Mouse (Mus musculus) intestine, postnatal 0 days (tissue): ENCODE results near the gene Ddx18. TPM values are rescaled to one million over a fixed set of nuclear protein-coding genes. Genes with fewer than 3 reads are reported as not detected.

Experiments used
- ATAC-seq: fragments of 200-750 bp; cut with Nextera tagmentation; 2 replicates; pipeline ENCODE4 v1.8.0; 2017; ENCODE audit warnings: mild to moderate bottlenecking, moderate TSS enrichment, moderate library complexity
- H3K27ac ChIP-seq: fragments of 300-500 bp; sonication (generic); 2 replicates; pipeline ENCODE4 v1.5.1; 2014; ENCODE audit warnings: mild to moderate bottlenecking, low read depth, low read length, moderate library complexity
- H3K27me3 ChIP-seq: fragments of 300-500 bp; sonication (generic); replicated peaks from 2 replicates; pipeline ENCODE4 v1.6.1; 2014; ENCODE audit warnings: low read length, mixed read lengths; ENCODE audit not compliant: control insufficient read depth, insufficient read depth
- H3K36me3 ChIP-seq: fragments of 300-500 bp; sonication (generic); 2 replicates; pipeline ENCODE4 v1.6.1; 2014; ENCODE audit warnings: mild to moderate bottlenecking, moderate library complexity; ENCODE audit not compliant: control insufficient read depth, insufficient read depth
- H3K4me1 ChIP-seq: fragments of 300-500 bp; sonication (generic); replicated peaks from 2 replicates; pipeline ENCODE4 v1.6.1; 2014; ENCODE audit warnings: antibody characterized with exemption, low read length, mixed read lengths; ENCODE audit not compliant: control insufficient read depth, insufficient read depth
- H3K4me2 ChIP-seq: fragments of 300-500 bp; sonication (generic); replicated peaks from 2 replicates; pipeline ENCODE4 v1.6.1; 2014; ENCODE audit warnings: low read depth, mild to moderate bottlenecking, moderate library complexity
- H3K4me3 ChIP-seq: fragments of 300-500 bp; sonication (generic); 2 replicates; pipeline ENCODE4 v1.5.1; 2014; ENCODE audit warnings: low read depth, low read length
- H3K9ac ChIP-seq: fragments of 300-500 bp; sonication (generic); 2 replicates; pipeline ENCODE4 v1.6.1; 2014; ENCODE audit warnings: mild to moderate bottlenecking, low read depth, low read length
- H3K9me3 ChIP-seq: fragments of 300-500 bp; sonication (generic); 2 replicates; pipeline ENCODE4 v1.6.1; 2016; ENCODE audit warnings: mixed run types; ENCODE audit not compliant: control insufficient read depth
- CTCF ChIP-seq: sonication (generic); IDR thresholded peaks from 2 replicates; pipeline ENCODE4 v1.5.1; 2016; ENCODE audit warnings: low read depth, mild to moderate bottlenecking, control low read depth, antibody characterized with exemption, moderate library complexity
- WGBS: fragments of 180-500 bp; shearing (Covaris S2); extraction: QIAGEN DNeasy Blood & Tissue Kit; methylation state at CpG from one replicate; pipeline ENCODE4 v1.1.7; 2014; 5-methylcytosine and 5-hydroxymethylcytosine counted together
- polyA plus RNA-seq: library from polyadenylated mRNA; unstranded; fragments of >200 nt; fragmentation: Nextera tagmentation; extraction: Ambion mirVana; gene quantifications from 2 replicates; pipeline ENCODE4 v1.2.1, GENCODE M21; 2015

Gene Ddx18
- polyA plus RNA-seq, result 40.7 and 41.4 TPM in 2 replicates

DNA sequence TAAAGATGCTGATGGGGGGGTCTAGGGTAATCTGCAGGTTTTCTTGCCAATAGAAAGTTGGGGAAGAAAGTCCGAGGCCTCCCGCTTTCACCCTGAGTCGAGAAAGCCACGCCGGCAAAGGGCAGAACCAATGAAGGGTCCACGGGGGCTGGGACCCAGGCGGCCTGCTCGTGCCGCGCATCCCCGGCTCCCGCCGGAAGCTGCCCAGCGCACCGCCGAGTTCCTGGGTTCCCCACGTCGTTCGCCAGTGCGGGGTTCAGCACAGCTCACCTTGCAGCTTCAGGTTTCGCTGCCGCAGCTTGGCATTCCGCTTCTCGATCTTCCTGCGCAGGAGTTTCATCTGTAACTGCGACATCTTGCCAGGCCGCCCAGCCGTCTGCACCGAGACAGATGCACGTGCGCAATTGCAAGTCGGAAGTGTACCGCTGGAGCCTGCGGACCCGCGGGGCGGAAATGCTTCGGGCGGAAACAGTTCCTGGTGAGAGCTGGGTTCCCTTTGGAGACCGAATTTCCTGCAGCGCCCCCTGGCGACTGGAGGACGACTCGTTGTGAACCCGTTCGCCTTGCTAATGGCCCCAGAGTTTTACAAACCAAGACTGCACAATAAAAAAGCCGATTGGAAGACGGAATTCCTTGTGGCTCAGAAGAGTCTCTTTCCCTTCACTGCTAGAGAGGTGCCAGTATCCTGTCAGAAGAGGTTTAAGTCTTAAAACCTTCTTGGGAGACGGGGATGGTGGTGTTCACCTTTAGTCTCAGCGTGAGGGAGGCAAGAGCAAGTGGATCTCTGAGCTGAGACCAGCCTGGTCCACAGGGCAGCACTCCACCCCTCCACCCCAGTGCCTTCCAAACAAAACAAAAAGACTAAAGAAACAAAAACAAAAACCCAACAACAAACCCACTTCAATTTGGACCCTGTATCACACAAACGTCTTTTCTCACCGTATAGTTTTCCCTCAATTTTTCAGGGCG lies at the start of gene Ddx18:
TSS of gene Ddx18 (minus strand) at position 469 of the 969 bp plus-strand sequence.
- peak; percentile 98 for ATAC-seq
- Histone ChIP-seq H3K4me1 (no peaks in the 10 kb centered on the region), H3K9ac (peak within 1 kb of the TSS; percentile 59), H3K4me2 (peak within 1 kb of the TSS; percentile 74), H3K36me3 (peaks cover 20% of the 10 kb centered on the region), H3K9me3 (no peaks in the 10 kb centered on the region), H3K27me3 (no peaks in the 10 kb centered on the region), H3K27ac (no peak within 1 kb of the TSS), H3K4me3 (peak within 1 kb of the TSS; percentile 91)
- whole genome bisulfite sequencing, result 6% methylated on average over 53 of the region's 53 CpGs
- TF ChIP-seq CTCF, result peak; percentile 94

DNA sequence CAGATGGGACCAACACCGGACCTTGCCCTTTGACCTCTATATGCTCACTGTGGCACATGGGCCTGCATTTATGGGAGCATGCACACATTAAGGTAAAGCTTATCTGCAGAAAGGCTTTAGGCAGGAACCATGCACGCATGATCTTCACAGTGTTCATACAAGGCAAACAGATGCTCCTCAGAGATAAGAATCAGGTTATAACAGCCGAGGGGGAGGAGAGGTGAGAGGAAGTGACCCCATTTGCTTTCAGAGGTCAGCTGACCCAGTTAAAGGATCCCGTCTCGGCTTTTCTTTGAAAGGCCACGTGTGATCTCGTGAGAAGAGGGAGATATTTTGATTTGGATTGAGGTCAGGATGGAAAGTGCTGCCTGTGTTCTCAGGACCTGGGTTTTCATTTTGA lies 40.2 kb upstream of the Ddx18 start:
- H3K4me3 ChIP-seq, result no peak overlapping the region
- H3K36me3 ChIP-seq, result no peaks in the 10 kb centered on the region
- H3K9me3 ChIP-seq, result no peaks in the 10 kb centered on the region
- no peak for TF ChIP-seq CTCF
- H3K4me1 ChIP-seq, result no peaks in the 10 kb centered on the region
- no peak overlapping the region for H3K9ac ChIP-seq
- ATAC-seq, result no peak
- no peaks in the 10 kb centered on the region for H3K27me3 ChIP-seq
- H3K27ac ChIP-seq, result no peak overlapping the region
- no peak overlapping the region for H3K4me2 ChIP-seq
- 51% methylated on average over 7 of the region's 7 CpGs for WGBS

DNA sequence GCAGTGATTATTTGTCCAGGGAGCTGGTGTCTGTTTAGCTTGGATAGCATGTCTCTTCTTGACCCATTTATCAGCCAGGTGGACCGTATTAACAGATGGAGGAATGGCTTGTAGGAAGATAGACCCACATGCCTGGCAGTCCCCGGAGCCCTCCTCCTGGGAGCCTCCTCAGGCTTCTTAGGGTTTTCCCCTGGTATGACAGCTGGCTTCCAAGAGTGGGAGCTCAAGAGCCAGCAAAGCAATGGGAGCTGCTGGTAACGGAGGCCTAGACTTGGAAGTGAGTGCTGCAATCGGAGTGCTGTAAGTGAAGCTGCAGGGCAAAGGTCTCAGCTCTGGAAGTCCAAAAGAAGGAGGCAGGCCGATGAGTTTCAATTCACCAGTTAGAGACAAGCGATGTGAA lies 37.3 kb upstream of the Ddx18 start:
- peak; percentile 52 for TF ChIP-seq CTCF
- Histone ChIP-seq H3K36me3 (no peaks in the 10 kb centered on the region), H3K27ac (no peak overlapping the region), H3K4me1 (no peaks in the 10 kb centered on the region), H3K4me3 (no peak overlapping the region), H3K27me3 (no peaks in the 10 kb centered on the region), H3K9ac (no peak overlapping the region), H3K4me2 (no peak overlapping the region), H3K9me3 (no peaks in the 10 kb centered on the region)
- WGBS, result 39% methylated on average over 6 of the region's 6 CpGs
- no peak for ATAC-seq

DNA sequence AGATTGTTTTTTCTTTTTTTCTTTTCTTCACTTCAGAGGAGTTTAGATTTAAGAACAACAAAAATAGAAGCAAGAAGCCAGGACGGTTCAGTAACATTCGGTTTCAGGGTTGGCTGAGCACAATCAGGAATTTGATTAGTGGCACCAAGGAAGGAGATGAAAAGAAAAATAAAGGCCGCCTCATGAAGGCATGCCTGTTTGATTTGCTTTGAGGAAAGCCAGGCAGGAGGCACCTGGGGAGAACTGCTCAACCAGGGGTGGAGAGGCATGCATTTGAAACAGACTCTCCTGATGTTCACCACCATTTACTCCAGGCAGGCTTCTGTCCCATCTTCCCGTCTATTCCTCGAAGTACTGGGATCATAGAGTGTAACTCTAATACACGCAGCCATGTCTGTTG lies 34.1 kb upstream of the Ddx18 start:
- TF ChIP-seq CTCF, result no peak
- Histone ChIP-seq H3K27ac (no peak overlapping the region), H3K4me1 (no peaks in the 10 kb centered on the region), H3K4me2 (no peak overlapping the region), H3K36me3 (no peaks in the 10 kb centered on the region), H3K4me3 (no peak overlapping the region), H3K9ac (no peak overlapping the region), H3K27me3 (no peaks in the 10 kb centered on the region), H3K9me3 (no peaks in the 10 kb centered on the region)
- no peak for ATAC-seq
- WGBS, result 81% methylated on average over 6 of the region's 6 CpGs

DNA sequence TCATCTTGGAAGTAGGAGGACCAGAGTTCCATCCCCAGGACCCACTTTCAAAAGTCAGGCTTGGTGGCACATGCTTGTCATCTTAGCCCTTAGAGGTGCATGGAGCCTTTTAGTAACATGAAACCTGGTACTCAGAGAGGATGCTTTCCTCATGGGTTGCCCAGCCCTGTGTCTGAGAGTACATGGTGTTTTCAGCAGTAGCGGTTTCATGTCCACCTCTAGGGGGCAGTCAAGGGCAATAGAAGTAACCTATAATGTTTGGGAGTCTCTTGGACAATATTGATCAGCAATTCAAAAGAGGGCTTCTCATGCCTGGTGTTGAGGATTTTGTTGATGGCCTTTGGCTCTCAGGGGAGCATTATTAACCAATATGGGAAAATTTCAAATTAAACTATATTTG lies 33.3 kb upstream of the Ddx18 start:
- H3K27me3 ChIP-seq, result no peaks in the 10 kb centered on the region
- no peaks in the 10 kb centered on the region for H3K4me1 ChIP-seq
- no peak overlapping the region for H3K9ac ChIP-seq
- H3K9me3 ChIP-seq, result no peaks in the 10 kb centered on the region
- H3K27ac ChIP-seq, result no peak overlapping the region
- no peak overlapping the region for H3K4me2 ChIP-seq
- H3K4me3 ChIP-seq, result no peak overlapping the region
- H3K36me3 ChIP-seq, result no peaks in the 10 kb centered on the region
- no peak for ATAC-seq
- TF ChIP-seq CTCF, result peak; percentile 60
- 38% methylated on average over 1 of the region's 1 CpGs for WGBS

DNA sequence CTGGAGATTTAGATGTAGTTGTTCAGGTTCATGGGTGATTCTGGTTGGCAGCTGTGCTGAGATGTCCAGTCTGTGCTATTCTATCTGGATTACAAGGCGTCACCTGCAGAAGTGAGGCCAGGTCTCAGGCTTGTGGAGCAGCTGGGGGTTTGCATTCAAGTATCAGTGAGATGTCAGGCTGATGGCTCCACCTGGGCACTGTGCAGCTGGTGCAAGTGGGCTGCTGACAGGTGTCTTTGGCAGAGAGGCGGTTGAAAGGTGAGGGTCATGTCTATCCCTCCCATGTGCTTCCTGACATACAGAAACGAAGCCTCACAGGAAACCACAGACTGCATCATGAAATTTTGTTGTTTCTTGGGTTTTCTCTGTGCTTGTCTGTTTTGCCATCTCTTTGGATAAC lies 30.6 kb upstream of the Ddx18 start:
- Histone ChIP-seq H3K4me3 (no peak overlapping the region), H3K9ac (no peak overlapping the region), H3K4me1 (no peaks in the 10 kb centered on the region), H3K27ac (no peak overlapping the region), H3K9me3 (no peaks in the 10 kb centered on the region), H3K36me3 (no peaks in the 10 kb centered on the region), H3K4me2 (no peak overlapping the region), H3K27me3 (no peaks in the 10 kb centered on the region)
- 50% methylated on average over 3 of the region's 3 CpGs for WGBS
- TF ChIP-seq CTCF, result no peak
- ATAC-seq, result no peak
